Mouse (Mus musculus) left cerebral cortex, adult 6 months (tissue): ENCODE data around the gene Igsf10. TPM values are rescaled to one million over a fixed set of nuclear protein-coding genes. Genes with fewer than 3 reads are reported as not detected.

Experiments used
- long read RNA-seq, 2 experiments: library from polyadenylated mRNA; unstranded; transcript quantifications; one replicate each; pipeline ENCODE4 v2.0.0; 2019 to 2020
- polyA plus RNA-seq: library from polyadenylated mRNA; unstranded; fragments of <200 nt; fragmentation: Nextera tagmentation; gene quantifications from 2 replicates; pipeline ENCODE4 v1.2.3, GENCODE M21; 2021

Gene Igsf10
- 0.26 and 0.43 TPM in 2 replicates for polyA plus RNA-seq
- long read RNA-seq, experiment 1, partial matches to known transcripts = 2 of 3 reads
- long read RNA-seq, experiment 1, other reads (novel, unspliced or antisense) = 1 of 3 reads
- long read RNA-seq, experiment 2, partial matches to known transcripts = 0 of 5 reads
- long read RNA-seq, experiment 2, other reads (novel, unspliced or antisense) = 5 of 5 reads

GRCm38 (mm10) chr3:59344065-59344905 is at the start of gene Igsf10:
TSS of gene Igsf10 (minus strand) at chr3:59344394.

Other genes starting within 250 kb of the Igsf10 start
- 0.08 TPM in 1 of 2 replicates, not detected in the other for gene Gpr171, start 242.6 kb downstream of the Igsf10 start, polyA plus RNA-seq
- 1.9 and 2.3 TPM in 2 replicates for gene P2ry14, start 190.8 kb downstream of the Igsf10 start, polyA plus RNA-seq
- not detected in 2 replicates for gene Gpr87, start 149.3 kb downstream of the Igsf10 start, polyA plus RNA-seq
- gene P2ry13, start 133.5 kb downstream of the Igsf10 start, polyA plus RNA-seq = 3.2 and 4.7 TPM in 2 replicates
- gene P2ry12, start 81.5 kb downstream of the Igsf10 start, polyA plus RNA-seq = 77.3 and 80.6 TPM in 2 replicates